Mouse (Mus musculus) lung, adult 2 months (tissue): Measurements from ENCODE around the gene Scfd1. TPM values are rescaled to one million over a fixed set of nuclear protein-coding genes. Genes with fewer than 3 reads are reported as not detected.

ENCODE experiments used
- DNase-seq: peaks from one replicate; pipeline ENCODE4 v3.0.0; 2022
- H3K4me1 ChIP-seq: fragments of 200-500 bp; 2 replicates; pipeline ENCODE4 v1.6.1; 2011; ENCODE audit warnings: low read length; ENCODE audit not compliant: control insufficient read depth, insufficient read depth
- H3K4me3 ChIP-seq: fragments of 200-500 bp; replicated peaks from 2 replicates; pipeline ENCODE3; 2011; ENCODE audit warnings: low read depth, mild to moderate bottlenecking, control low read depth, low read length; ENCODE audit errors: extremely low read depth
- CTCF ChIP-seq: fragments of 200-500 bp; IDR thresholded peaks from 2 replicates; pipeline ENCODE4 v1.5.1; 2011; ENCODE audit warnings: mild to moderate bottlenecking, low read length, control low read depth; ENCODE audit not compliant: insufficient read depth
- POLR2A ChIP-seq: fragments of 200-500 bp; IDR thresholded peaks from 2 replicates; pipeline ENCODE4 v1.6.1; 2011; ENCODE audit warnings: low read depth, mild to moderate bottlenecking, control low read depth, low read length, borderline replicate concordance; ENCODE audit errors: extremely low read depth
- WGBS: fragments of 180-500 bp; shearing (Covaris S2); methylation state at CpG from one replicate; pipeline ENCODE4 v1.1.7; 2018; 5-methylcytosine and 5-hydroxymethylcytosine counted together
- polyA plus RNA-seq: library from polyadenylated mRNA; depleted of rRNA; stranded (reverse); fragments of >200 nt; gene quantifications from 2 replicates; pipeline ENCODE4 v1.2.3, GENCODE M21; 2012; rRNA removed

The Scfd1 gene
- polyA plus RNA-seq, 1 experiment: 8.4 TPM

DNA sequence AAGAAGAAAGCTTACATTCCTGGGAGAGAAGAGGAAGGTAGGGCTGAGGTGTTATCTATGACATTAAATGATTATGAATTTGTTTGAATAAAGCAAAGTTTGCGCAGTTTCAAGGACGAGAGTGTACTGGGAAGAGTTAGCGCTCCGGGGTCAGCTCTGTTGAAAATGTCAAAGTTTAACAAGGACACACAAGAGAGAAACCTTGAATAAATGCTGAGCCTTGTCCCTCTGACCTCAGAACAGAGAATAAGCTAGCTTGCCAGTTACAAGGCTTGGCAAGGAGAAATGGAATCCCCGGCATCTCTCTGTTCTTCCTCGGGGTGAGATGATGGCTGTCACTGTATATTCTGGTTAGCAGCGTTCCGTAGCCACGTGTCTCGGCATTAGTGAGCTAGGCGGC, 116.2 kb downstream of the Scfd1 start:
- Histone ChIP-seq H3K4me3 (no peak overlapping the region), H3K4me1 (no peaks in the 10 kb centered on the region)
- WGBS: 51% methylated on average over 11 of the region's 11 CpGs
- TF ChIP-seq POLR2A (no peak), CTCF (no peak)
- DNase-seq: no peak

DNA sequence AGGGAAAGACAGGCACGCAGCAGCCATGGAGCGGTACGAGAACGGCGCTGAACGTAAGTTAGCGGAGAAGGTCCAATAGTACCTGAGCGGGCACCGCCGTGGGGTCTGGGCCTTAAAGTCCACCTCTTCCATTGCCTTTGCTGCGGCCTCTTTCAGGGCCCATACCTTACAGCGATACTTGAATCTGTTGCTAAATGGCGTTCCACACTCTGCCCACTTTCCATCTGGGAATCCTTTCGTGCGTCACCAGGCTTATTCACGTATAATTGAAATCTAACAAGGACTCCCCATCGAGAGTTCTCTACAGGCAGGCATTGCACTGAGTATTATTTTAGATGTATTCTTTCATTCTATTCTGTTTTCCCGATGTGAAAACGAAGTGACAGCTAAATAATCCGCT, 117.3 kb downstream of the Scfd1 start:
- Histone ChIP-seq H3K4me1 (no peaks in the 10 kb centered on the region), H3K4me3 (no peak overlapping the region)
- DNase-seq: no peak
- no peak for TF ChIP-seq CTCF
- TF ChIP-seq POLR2A: no peak
- WGBS: 95% methylated on average over 20 of the region's 20 CpGs

Other genes starting within 250 kb of the Scfd1 start
- 1.2 and 1.5 TPM in 2 replicates for gene G2e3, start 29.4 kb upstream of the Scfd1 start, polyA plus RNA-seq
- gene Coch, start 215.8 kb downstream of the Scfd1 start, polyA plus RNA-seq: 0.11 and 0.12 TPM in 2 replicates